Mouse (Mus musculus): ENCODE measurements at regions not wholly inside any gene's neighbourhood (a gene's known extent, or its start where the extent isn't known, plus 50 kb on each side); places are given as distances from the start of the nearest gene placed in this dataset.

DNA sequence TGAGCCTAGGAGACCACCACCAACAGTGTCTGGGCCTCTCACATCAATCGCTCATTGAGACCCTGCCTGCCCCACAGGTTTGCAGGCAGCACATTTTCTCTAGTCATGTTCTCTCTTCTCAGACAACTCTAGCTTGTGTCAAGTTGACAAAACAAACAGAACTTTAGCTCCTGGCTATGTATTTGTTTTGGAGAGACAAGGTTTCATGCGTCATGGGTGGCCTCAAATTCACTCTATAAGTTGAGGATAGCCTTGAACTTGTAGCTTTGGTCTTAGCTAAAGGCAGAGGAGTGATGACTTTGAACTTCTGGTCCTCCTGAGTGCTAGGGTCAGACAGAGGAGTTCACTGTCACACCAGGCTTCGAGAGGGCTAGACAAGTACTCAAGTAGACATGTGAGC, 123.5 kb downstream of the Zfp706 start:
- no peak for ATAC-seq (ENCODE audit: insufficient number of reproducible peaks, insufficient read depth, low FRiP score, low TSS enrichment)
- 84% methylated on average over 3 of the region's 3 CpGs for WGBS
- Histone ChIP-seq H3K27me3 (no peaks in the 10 kb centered on the region), H3K27ac (no peak overlapping the region), H3K9ac (no peak overlapping the region), H3K4me3 (no peak overlapping the region), H3K4me2 (replicated peaks) (no peak overlapping the region), H3K4me1 (peaks cover 10% of the 10 kb centered on the region; the same call in 1 of the 2 replicates), H3K36me3 (no peaks in the 10 kb centered on the region), H3K9me3 (no peaks in the 10 kb centered on the region)

DNA sequence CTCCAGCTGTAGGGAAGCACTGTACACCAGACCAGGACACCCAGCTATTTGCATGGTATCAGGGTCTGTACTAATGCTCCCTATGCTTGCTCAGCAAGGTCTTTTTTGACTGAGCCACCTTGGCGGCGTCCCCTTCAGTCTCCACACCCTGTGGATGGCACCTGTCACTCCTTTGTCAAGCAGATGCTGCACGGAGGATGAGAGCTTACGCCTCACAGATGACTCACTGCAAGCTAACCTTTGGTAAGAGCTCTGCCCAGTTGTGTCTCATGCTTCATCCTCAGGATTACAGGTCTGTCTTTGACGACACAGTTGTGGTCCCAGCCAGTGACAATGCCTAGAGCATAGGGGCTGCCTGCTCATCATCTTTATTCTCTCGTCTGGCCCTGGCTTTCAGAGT, 124.4 kb downstream of the Zfp706 start:
- ATAC-seq (ENCODE audit: insufficient number of reproducible peaks, insufficient read depth, low FRiP score, low TSS enrichment), result no peak
- Histone ChIP-seq H3K9me3 (no peaks in the 10 kb centered on the region), H3K4me2 (replicated peaks) (no peak overlapping the region), H3K4me3 (no peak overlapping the region), H3K9ac (no peak overlapping the region), H3K36me3 (no peaks in the 10 kb centered on the region), H3K4me1 (peaks cover 19% of the 10 kb centered on the region), H3K27ac (no peak overlapping the region), H3K27me3 (no peaks in the 10 kb centered on the region)
- 86% methylated on average over 6 of the region's 6 CpGs for WGBS

DNA sequence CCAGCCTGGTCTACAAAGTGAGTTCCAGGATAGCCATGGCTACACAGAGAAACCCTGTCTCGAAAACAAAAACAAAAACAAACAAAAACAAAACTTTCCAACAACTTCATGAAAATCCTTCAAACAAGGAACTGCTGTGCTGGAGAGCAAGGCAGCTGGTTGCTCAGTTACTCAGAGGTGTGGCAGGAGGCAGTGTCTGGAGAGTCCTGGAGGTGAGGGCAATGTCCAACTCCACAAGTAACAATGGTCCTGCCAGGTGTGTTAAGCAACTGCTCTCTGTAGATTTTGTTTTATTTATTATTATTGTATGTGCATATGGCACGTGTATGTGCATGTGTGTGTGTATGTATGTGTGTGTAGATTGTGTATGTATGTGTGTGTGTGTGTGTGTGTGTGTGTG, 126.0 kb downstream of the Zfp706 start:
- no peak overlapping the region for H3K27ac ChIP-seq
- no peaks in the 10 kb centered on the region for H3K27me3 ChIP-seq
- peaks cover 28% of the 10 kb centered on the region for H3K4me1 ChIP-seq
- no peaks in the 10 kb centered on the region for H3K36me3 ChIP-seq
- H3K4me2 ChIP-seq (replicated peaks), result no peak overlapping the region
- WGBS, result 70% methylated on average over 2 of the region's 2 CpGs
- H3K9ac ChIP-seq, result no peak overlapping the region
- ATAC-seq (ENCODE audit: insufficient number of reproducible peaks, insufficient read depth, low FRiP score, low TSS enrichment), result no peak
- no peaks in the 10 kb centered on the region for H3K9me3 ChIP-seq
- no peak overlapping the region for H3K4me3 ChIP-seq

DNA sequence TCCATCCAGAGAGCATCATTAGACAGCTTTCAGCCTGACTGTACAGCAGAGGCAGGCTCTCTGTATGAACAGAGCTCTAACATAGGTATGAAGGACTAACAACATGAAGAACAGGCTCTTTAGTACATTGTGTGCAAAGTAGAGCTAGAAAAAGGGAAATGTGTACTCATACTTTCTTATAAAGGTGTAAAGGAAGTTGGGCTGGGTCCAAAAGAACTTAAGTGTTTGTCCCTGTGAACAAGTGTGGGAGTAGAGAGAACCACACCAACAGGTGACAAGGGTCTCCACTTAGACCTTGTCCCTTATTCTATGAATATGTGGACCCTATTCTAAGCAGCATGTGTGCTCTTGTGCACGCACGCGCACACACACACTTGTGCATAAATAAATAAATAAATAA, 127.0 kb downstream of the Zfp706 start:
- no peak overlapping the region for H3K9ac ChIP-seq
- WGBS, result 87% methylated on average over 3 of the region's 3 CpGs
- H3K36me3 ChIP-seq, result no peaks in the 10 kb centered on the region
- no peak for ATAC-seq (ENCODE audit: insufficient number of reproducible peaks, insufficient read depth, low FRiP score, low TSS enrichment)
- H3K9me3 ChIP-seq, result no peaks in the 10 kb centered on the region
- no peaks in the 10 kb centered on the region for H3K27me3 ChIP-seq
- H3K27ac ChIP-seq, result no peak overlapping the region
- no peak overlapping the region for H3K4me3 ChIP-seq
- H3K4me1 ChIP-seq, result peaks cover 28% of the 10 kb centered on the region
- no peak overlapping the region for H3K4me2 ChIP-seq (replicated peaks)

DNA sequence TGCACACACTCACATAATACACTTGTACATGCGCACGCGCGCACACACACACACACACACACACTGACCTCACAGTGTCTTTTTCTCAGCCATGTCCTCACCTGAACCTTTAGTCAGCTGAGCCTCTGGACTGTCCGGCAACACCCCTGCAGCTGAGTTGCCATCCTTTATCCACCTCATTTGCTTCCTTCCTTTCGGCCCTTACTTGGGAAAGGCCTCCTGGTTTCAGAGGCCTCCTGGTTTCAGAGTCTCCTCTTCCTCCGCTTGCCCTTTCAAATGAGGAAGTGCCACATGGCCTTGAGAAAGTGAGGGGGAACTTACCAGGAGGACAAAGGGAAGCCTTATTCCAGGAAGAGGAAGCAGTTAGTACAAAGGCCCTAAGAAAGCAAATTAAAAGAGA, 128.0 kb downstream of the Zfp706 start:
- peaks cover 26% of the 10 kb centered on the region for H3K4me1 ChIP-seq
- ATAC-seq (ENCODE audit: insufficient number of reproducible peaks, insufficient read depth, low FRiP score, low TSS enrichment), result no peak
- 81% methylated on average over 7 of the region's 7 CpGs for WGBS
- no peak overlapping the region for H3K9ac ChIP-seq
- no peak overlapping the region for H3K4me3 ChIP-seq
- 0 out of 2 replicates have a peak overlapping the region, but pooled peaks have one; percentile 2 for H3K27ac ChIP-seq
- H3K9me3 ChIP-seq, result no peaks in the 10 kb centered on the region
- H3K27me3 ChIP-seq, result no peaks in the 10 kb centered on the region
- H3K36me3 ChIP-seq, result no peaks in the 10 kb centered on the region
- no peak overlapping the region for H3K4me2 ChIP-seq (replicated peaks)

DNA sequence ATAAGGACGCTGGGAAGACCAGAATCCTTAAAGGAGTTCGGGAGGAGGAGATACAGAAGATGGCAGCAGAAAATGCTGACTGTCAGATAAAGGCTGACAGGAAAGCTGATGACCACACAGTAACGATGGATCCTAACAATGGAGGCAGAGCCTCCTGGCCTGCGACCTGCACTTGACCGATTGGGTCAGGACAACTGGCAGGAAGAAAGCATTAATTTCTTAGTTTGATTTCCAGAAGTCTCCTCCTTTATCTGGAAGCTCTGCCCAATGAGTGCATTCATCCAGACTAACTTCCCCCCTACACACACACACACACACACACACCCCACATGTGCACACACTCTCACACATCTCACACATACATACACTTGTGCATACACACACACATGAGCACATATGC, 128.6 kb downstream of the Zfp706 start:
- H3K9me3 ChIP-seq, result no peaks in the 10 kb centered on the region
- no peak overlapping the region for H3K9ac ChIP-seq
- no peak overlapping the region for H3K4me2 ChIP-seq (replicated peaks)
- WGBS, result 40% methylated on average over 5 of the region's 5 CpGs
- H3K27ac ChIP-seq, result 0 out of 2 replicates have a peak overlapping the region, but pooled peaks have one; percentile 2
- no peaks in the 10 kb centered on the region for H3K36me3 ChIP-seq
- H3K27me3 ChIP-seq, result no peaks in the 10 kb centered on the region
- ATAC-seq (ENCODE audit: insufficient number of reproducible peaks, insufficient read depth, low FRiP score, low TSS enrichment), result no peak
- H3K4me3 ChIP-seq, result no peak overlapping the region
- H3K4me1 ChIP-seq, result peaks cover 33% of the 10 kb centered on the region

DNA sequence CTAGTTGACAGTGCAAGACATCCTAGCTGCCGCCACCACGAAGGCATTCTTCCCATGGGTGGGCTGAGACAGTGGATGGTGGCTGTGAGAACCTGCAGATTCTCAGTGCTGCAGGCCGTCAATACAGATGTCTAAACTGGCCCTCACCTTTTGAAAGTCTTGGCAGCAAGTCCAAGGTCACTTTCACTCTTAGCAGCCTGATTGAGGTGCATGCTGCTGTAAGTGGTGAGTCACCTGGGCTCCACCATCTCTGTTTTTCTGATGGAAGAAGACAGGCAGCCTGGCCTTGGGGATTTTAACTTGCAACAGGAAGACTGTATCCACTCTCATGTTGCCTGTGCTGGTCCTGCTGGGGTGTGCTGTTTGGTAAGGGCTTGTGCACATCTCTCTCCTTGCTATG, 129.3 kb downstream of the Zfp706 start:
- Histone ChIP-seq H3K4me2 (replicated peaks) (no peak overlapping the region), H3K4me3 (no peak overlapping the region), H3K27ac (no peak overlapping the region), H3K4me1 (peaks cover 40% of the 10 kb centered on the region), H3K27me3 (no peaks in the 10 kb centered on the region), H3K9ac (no peak overlapping the region), H3K36me3 (no peaks in the 10 kb centered on the region), H3K9me3 (no peaks in the 10 kb centered on the region)
- ATAC-seq (ENCODE audit: insufficient number of reproducible peaks, insufficient read depth, low FRiP score, low TSS enrichment), result no peak
- 71% methylated on average over 3 of the region's 3 CpGs for WGBS

DNA sequence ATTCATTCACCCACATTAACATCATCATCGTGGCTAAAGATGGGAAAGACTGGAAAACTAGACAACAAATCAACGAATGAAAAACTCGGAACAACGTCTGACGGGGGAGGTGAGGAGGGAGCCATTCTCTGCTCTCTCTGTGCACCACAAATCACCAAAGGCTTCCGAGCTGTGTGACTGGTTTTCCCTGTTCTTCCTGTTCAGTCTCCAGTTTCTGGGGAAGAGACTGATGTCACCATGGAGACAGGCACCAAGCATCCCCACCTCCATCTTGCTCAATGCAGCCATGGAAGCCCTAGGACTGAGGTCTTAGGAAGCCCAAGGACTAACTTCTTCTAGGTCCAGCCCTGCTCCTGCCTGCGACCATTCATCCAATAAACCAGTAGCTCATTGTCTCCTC, 130.1 kb downstream of the Zfp706 start:
- no peaks in the 10 kb centered on the region for H3K27me3 ChIP-seq
- no peak overlapping the region for H3K9ac ChIP-seq
- 0 out of 2 replicates have a peak overlapping the region, but pooled peaks have one; percentile 23 for H3K27ac ChIP-seq
- H3K36me3 ChIP-seq, result no peaks in the 10 kb centered on the region
- WGBS, result 70% methylated on average over 7 of the region's 7 CpGs
- no peak overlapping the region for H3K4me3 ChIP-seq
- H3K4me2 ChIP-seq (replicated peaks), result no peak overlapping the region
- H3K4me1 ChIP-seq, result peaks cover 47% of the 10 kb centered on the region
- H3K9me3 ChIP-seq, result no peaks in the 10 kb centered on the region
- no peak for ATAC-seq (ENCODE audit: insufficient number of reproducible peaks, insufficient read depth, low FRiP score, low TSS enrichment)

DNA sequence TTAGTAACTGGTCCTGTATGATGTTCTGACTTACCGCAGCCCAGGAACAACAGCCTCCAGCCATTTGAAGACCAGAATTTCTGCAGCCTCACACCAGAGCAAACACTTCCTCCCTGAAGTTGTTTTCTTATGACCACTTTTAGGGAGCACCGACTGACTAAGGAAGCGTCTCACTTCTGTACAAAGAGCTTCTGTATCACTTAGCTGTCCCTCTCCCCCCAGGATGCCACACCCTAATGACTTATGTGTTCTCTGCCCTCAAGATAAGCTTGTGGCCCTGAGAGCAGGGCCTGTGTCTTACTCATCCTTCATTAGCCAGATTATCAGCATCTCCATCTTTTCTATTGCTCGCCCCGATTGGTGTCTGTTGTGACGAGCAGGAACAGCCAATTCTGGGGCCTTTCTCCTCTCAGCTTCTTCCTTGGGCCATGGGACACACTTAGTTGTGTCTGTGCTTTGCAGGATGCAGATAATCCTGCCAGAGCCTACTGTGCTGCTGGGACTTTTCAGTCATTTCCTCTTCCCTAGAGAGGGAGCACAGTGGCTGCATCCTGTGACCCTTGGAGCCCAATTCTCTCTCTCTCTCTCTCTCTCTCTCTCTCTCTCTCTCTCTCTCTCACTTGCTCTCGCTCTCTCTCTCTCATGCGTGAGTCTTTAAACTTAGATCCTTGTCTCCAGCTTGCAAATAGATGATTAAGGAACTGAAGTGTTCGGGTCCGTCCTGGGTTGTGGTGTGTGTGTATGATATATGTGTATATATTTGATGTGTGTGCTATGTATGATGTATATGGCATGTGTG, 131.4 kb downstream of the Zfp706 start:
- no peak overlapping the region for H3K4me2 ChIP-seq (replicated peaks)
- H3K9me3 ChIP-seq, result no peaks in the 10 kb centered on the region
- no peaks in the 10 kb centered on the region for H3K36me3 ChIP-seq
- no peak overlapping the region for H3K4me3 ChIP-seq
- ATAC-seq (ENCODE audit: insufficient number of reproducible peaks, insufficient read depth, low FRiP score, low TSS enrichment), result no peak
- H3K9ac ChIP-seq, result no peak overlapping the region
- WGBS, result 69% methylated on average over 10 of the region's 10 CpGs
- no peaks in the 10 kb centered on the region for H3K27me3 ChIP-seq
- peaks cover 48% of the 10 kb centered on the region for H3K4me1 ChIP-seq
- H3K27ac ChIP-seq, result no peak overlapping the region

DNA sequence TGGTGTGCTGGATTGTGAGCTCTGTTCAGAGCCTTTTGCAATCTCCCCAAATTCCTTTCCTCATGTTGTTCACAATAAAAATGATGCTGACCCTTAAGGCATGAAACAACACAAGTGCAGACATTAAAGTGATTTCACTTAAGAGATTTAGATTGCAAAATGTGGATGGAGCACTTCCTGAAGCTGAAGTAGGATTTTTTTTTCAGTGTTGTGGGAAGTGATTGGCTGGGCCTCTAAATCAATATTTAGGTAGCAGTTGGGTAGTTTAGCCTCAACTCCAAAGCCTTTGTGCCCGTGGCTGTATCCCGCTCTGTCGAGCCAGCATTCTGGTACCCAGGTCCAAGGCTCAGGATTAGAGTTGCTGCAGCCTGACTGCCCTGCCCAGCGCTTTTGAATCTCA, 133.0 kb downstream of the Zfp706 start:
- WGBS, result 81% methylated on average over 4 of the region's 4 CpGs
- ATAC-seq (ENCODE audit: insufficient number of reproducible peaks, insufficient read depth, low FRiP score, low TSS enrichment), result no peak

DNA sequence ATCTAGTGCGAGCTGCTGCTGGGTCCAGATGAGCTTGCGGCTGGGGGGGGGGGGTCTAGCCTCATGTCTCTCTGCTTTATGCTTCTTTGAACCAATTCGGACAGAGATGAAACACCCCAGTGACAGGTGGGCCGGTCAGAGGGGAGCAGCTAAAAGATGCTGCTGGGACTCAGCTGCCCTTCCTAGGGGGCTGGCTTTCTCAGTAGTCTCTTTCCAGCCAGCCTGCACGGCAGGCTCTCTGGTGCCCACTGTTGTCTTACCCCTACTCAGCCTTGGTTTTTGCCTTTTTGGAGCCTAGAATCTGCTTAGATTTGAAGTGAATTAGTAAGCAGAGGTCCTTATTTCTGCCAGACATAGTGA, 133.7 kb downstream of the Zfp706 start:
- Histone ChIP-seq H3K4me1 (peaks cover 43% of the 10 kb centered on the region), H3K4me3 (no peak overlapping the region), H3K27ac (peak overlapping the region; percentile 88), H3K36me3 (no peaks in the 10 kb centered on the region), H3K4me2 (replicated peaks) (peak overlapping the region; percentile 26), H3K9ac (0 out of 2 replicates have a peak overlapping the region, but pooled peaks have one; percentile 15), H3K9me3 (no peaks in the 10 kb centered on the region), H3K27me3 (no peaks in the 10 kb centered on the region)
- peak; percentile 17; the same call in 1 of the 2 replicates for ATAC-seq (ENCODE audit: insufficient number of reproducible peaks, insufficient read depth, low FRiP score, low TSS enrichment)
- 33% methylated on average over 5 of the region's 5 CpGs for WGBS

More for the DNA sequence above, 133.0 kb downstream of the Zfp706 start:
- H3K9ac ChIP-seq, result no peak overlapping the region
- no peak overlapping the region for H3K4me3 ChIP-seq
- H3K36me3 ChIP-seq, result no peaks in the 10 kb centered on the region
- H3K27me3 ChIP-seq, result no peaks in the 10 kb centered on the region
- H3K27ac ChIP-seq, result peak overlapping the region; percentile 88
- peaks cover 48% of the 10 kb centered on the region for H3K4me1 ChIP-seq
- no peaks in the 10 kb centered on the region for H3K9me3 ChIP-seq
- H3K4me2 ChIP-seq (replicated peaks), result no peak overlapping the region

DNA sequence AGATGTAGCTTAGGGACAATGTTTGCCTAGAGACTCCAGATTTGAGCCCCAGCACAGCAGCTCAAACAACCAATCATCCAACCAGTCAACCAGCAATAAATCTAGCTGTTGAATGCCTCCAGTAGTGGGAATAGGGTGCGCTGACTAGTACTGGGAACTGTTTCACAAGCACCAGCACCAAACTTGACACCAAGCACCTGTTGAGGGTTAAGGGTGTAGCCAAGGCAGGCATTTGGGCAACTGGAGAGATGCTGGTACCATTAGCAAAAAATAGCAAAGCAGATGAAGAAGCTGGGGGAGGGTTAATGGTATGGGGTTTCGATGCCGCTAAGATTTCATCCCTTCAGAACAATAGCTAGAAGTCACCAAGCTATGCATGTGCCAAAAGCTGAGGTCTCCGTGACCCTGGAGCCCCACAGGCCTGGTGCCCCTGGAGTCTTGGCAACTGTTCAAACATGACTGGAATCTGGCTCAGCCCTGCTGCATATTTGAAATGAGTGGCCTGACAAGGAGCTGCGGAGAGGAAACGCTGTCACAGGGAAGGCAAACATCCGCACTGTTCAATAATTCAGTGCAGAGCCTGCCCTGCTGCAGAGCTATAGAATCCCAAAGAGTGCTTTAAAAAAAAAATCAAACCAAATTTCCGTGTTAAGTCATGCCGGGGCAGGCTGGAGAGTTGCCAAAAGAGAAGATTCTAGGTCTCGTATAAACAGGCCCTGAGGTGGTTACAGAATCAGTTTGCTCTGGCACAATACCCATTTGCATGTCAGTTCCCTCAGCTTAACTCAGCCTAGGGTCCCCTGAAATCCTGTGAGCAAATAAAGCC, 134.3 kb downstream of the Zfp706 start:
- peaks cover 37% of the 10 kb centered on the region for H3K4me1 ChIP-seq

More for the DNA sequence above, 134.3 kb downstream of the Zfp706 start:
- Histone ChIP-seq H3K4me3 (no peak overlapping the region), H3K36me3 (no peaks in the 10 kb centered on the region), H3K27me3 (no peaks in the 10 kb centered on the region), H3K27ac (peak overlapping the region; percentile 88), H3K4me2 (replicated peaks) (peak overlapping the region; percentile 26), H3K9ac (0 out of 2 replicates have a peak overlapping the region, but pooled peaks have one; percentile 15), H3K9me3 (no peaks in the 10 kb centered on the region)
- WGBS, result 12% methylated on average over 10 of the region's 10 CpGs
- ATAC-seq (ENCODE audit: insufficient number of reproducible peaks, insufficient read depth, low FRiP score, low TSS enrichment), result peak; percentile 66
